8 mouse cellular contexts compared by ENCODE assay signal in the genomic region with DNA sequence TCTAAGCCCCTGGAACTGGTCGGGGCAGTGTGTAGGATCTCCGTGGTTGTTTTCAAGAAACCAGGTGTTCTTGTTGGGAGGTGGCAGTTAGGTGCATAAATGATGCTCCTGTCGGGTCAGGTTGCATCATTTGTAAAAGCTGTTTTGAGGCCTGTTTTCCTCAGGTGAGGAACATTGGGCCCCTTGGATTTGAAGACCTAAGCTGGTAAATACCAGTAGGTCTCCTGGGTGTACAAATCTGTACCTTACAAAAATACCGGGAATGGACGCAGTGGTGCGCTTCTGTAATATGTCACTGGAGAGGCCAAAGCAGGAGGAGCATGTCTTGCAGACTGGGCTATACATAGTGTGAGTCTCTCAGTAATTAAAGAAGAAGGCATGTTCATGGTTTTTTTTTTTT. TPM values are rescaled to one million over a fixed set of nuclear protein-coding genes. Genes with fewer than 3 reads are reported as not detected.
DNase-seq lines count a peak whose midpoint lies in the region; ATAC-seq and TF ChIP-seq lines count a peak whose summit lies in the region.

No protein-coding gene starts in this region.

- peak overlapping the region; percentile 95 for H3K9ac ChIP-seq in heart, embryonic 14.5 days (ENCODE audit: low read length)
- H3K9ac ChIP-seq in ES-Bruce4 (ENCODE audit: low read depth, poor library complexity, severe bottlenecking): peak overlapping the region; percentile 72
- H3K9ac ChIP-seq in forebrain, embryonic 15.5 days (replicated peaks): peak overlapping the region; percentile 90
- H3K9ac ChIP-seq in liver, postnatal 0 days (replicated peaks): peak overlapping the region; percentile 98

- H3K27ac ChIP-seq in heart, embryonic 14.5 days (replicated peaks in 1 of 2; ENCODE audit: control insufficient read depth in 1 of 2, insufficient read depth in 1 of 2, low read depth in 2 of 2, low read length in 2 of 2): peak overlapping the region; percentile 23 to 91; a peak in 2 of 4 replicates
- no peak overlapping the region for H3K27ac ChIP-seq in ES-Bruce4 (ENCODE audit: insufficient read depth, low read length)
- H3K27ac ChIP-seq in forebrain, embryonic 15.5 days (replicated peaks): no peak overlapping the region
- H3K27ac ChIP-seq in liver, postnatal 0 days (ENCODE audit: low read depth): peak overlapping the region; percentile 99

- H3K4me2 ChIP-seq in heart, embryonic 14.5 days (ENCODE audit: low read length): peak overlapping the region; percentile 84
- H3K4me2 ChIP-seq in forebrain, embryonic 15.5 days (replicated peaks): peak overlapping the region; percentile 77
- peak overlapping the region; percentile 86 for H3K4me2 ChIP-seq in liver, postnatal 0 days (ENCODE audit: low read depth, low read length)

- H3K27me3 ChIP-seq in heart, embryonic 14.5 days (ENCODE audit: control insufficient read depth, insufficient read depth, low read length): no peaks in the 10 kb centered on the region
- no peaks in the 10 kb centered on the region for H3K27me3 ChIP-seq in ES-Bruce4 (ENCODE audit: control insufficient read depth, insufficient read depth, low read length, poor library complexity, severe bottlenecking)
- no peaks in the 10 kb centered on the region for H3K27me3 ChIP-seq in forebrain, embryonic 15.5 days
- H3K27me3 ChIP-seq in liver, postnatal 0 days (ENCODE audit: insufficient read depth, low read length): no peaks in the 10 kb centered on the region

- no peak for DNase-seq in heart, adult 18-20 months
- no peak for DNase-seq in liver, postnatal 0 days
- no peak for DNase-seq in frontal cortex, postnatal 36 days (ENCODE audit: low spot score in 2 of 2)
- no peak for DNase-seq in ovary, postnatal 10 days (ENCODE audit: low spot score)

- peaks cover 7 to 18% of the 10 kb centered on the region in 2 experiments; a peak in 3 of 4 replicates for H3K4me1 ChIP-seq in heart, embryonic 14.5 days (ENCODE audit: control insufficient read depth in 2 of 2, insufficient read depth in 2 of 2, low read length in 2 of 2)
- no peaks in the 10 kb centered on the region for H3K4me1 ChIP-seq in ES-Bruce4 (ENCODE audit: control insufficient read depth, insufficient read depth, low read length)
- H3K4me1 ChIP-seq in forebrain, embryonic 15.5 days: peaks cover 16% of the 10 kb centered on the region
- H3K4me1 ChIP-seq in liver, postnatal 0 days (ENCODE audit: insufficient read depth): peaks cover 26% of the 10 kb centered on the region

- no peak for ATAC-seq in heart, embryonic 14.5 days (ENCODE audit: insufficient number of reproducible peaks, insufficient read depth, low FRiP score, low read depth)
- no peak for ATAC-seq in forebrain, embryonic 15.5 days (replicated peaks)
- ATAC-seq in liver, postnatal 0 days: no peak
- no peak for ATAC-seq in monocyte, adult 5-6 weeks (replicated peaks; ENCODE audit: insufficient number of reproducible peaks, low FRiP score, low TSS enrichment, poor library complexity, severe bottlenecking)

- no peak for TF ChIP-seq EP300 in ES-Bruce4 (IDR thresholded peaks at IDR 0.05; ENCODE audit: insufficient read depth, low read depth, low read length)
- peak; percentile 4; the same call in 1 of the 2 replicates for TF ChIP-seq EP300 in liver, postnatal 0 days (IDR thresholded peaks at IDR 0.05; ENCODE audit: low read depth)

- H3K9me3 ChIP-seq in heart, embryonic 14.5 days (ENCODE audit: control insufficient read depth, low read length): no peaks in the 10 kb centered on the region
- 0 out of 2 replicates have a peak, but pooled peaks cover 3% of the 10 kb centered on the region for H3K9me3 ChIP-seq in ES-Bruce4 (replicated peaks; ENCODE audit: control insufficient read depth, insufficient read depth, low read length, poor library complexity, severe bottlenecking)
- no peaks in the 10 kb centered on the region for H3K9me3 ChIP-seq in forebrain, embryonic 15.5 days
- no peaks in the 10 kb centered on the region for H3K9me3 ChIP-seq in liver, postnatal 0 days (ENCODE audit: low read length)

- 26% methylated on average over 6 of the region's 6 CpGs for WGBS in heart, embryonic 14.5 days
- WGBS in forebrain, embryonic 15.5 days: 37% methylated on average over 6 of the region's 6 CpGs
- 27% methylated on average over 6 of the region's 6 CpGs for WGBS in liver, postnatal 0 days (ENCODE audit: insufficient replicate concordance)

- TF ChIP-seq POLR2A in ES-Bruce4 (IDR thresholded peaks at IDR 0.05; ENCODE audit: insufficient read depth, low read length): no peak

- peaks cover 37% of the 10 kb centered on the region for H3K36me3 ChIP-seq in heart, embryonic 14.5 days (ENCODE audit: control insufficient read depth, insufficient read depth, low read length)
- H3K36me3 ChIP-seq in ES-Bruce4 (ENCODE audit: control insufficient read depth, insufficient read depth, low read length, poor library complexity, severe bottlenecking): peaks cover 33% of the 10 kb centered on the region
- H3K36me3 ChIP-seq in forebrain, embryonic 15.5 days: peaks cover 34% of the 10 kb centered on the region
- H3K36me3 ChIP-seq in liver, postnatal 0 days (replicated peaks; ENCODE audit: insufficient read depth, low read length): peaks cover 37% of the 10 kb centered on the region

- peak overlapping the region; percentile 78 to 90 for H3K4me3 ChIP-seq in heart, embryonic 14.5 days (ENCODE audit: control insufficient read depth in 1 of 2, insufficient read depth in 1 of 2, low read depth in 1 of 2, low read length in 2 of 2)
- peak overlapping the region; percentile 79 for H3K4me3 ChIP-seq in ES-Bruce4 (ENCODE audit: low read depth, low read length)
- peak overlapping the region; percentile 84 for H3K4me3 ChIP-seq in forebrain, embryonic 15.5 days
- peak overlapping the region; percentile 91 for H3K4me3 ChIP-seq in liver, postnatal 0 days (ENCODE audit: low read depth, low read length)

- no peak for TF ChIP-seq CTCF in ES-Bruce4 (IDR thresholded peaks at IDR 0.05; ENCODE audit: low read depth, low read length)
- TF ChIP-seq CTCF in liver, postnatal 0 days (IDR thresholded peaks at IDR 0.05; ENCODE audit: low read depth): no peak

RNA-seq across cellular contexts. Expression of a gene that starts 1.5 kb away (rescaled TPM):
- polyA plus RNA-seq in heart, embryonic 14.5 days (2014; fragmentation: Nextera tagmentation; extraction: Ambion mirVana): 99.7 and 105 TPM in 2 replicates
- 100 to 1,000 TPM; 204 to 275 TPM for total RNA-seq in heart, adult 18-20 months (2021)
- 9.4 and 11.5 TPM in 2 replicates for polyA plus RNA-seq in ES-Bruce4 (2011; ENCODE audit: insufficient read depth, insufficient read length, low read depth, missing spikeins)
- polyA plus RNA-seq in forebrain, embryonic 15.5 days (2015; fragmentation: Nextera tagmentation; extraction: Ambion mirVana): 62.5 and 66.5 TPM in 2 replicates
- 250 and 269 TPM in 2 replicates for polyA plus RNA-seq in liver, postnatal 0 days (2015; fragmentation: Nextera tagmentation; extraction: Ambion mirVana)
- 155 to 165 TPM (median 163 TPM) in 3 replicates for total RNA-seq in monocyte, adult 5-6 weeks (2017)

RNA-seq across cellular contexts. Expression of a gene that starts 46.4 kb away (rescaled TPM):
- polyA plus RNA-seq in heart, embryonic 14.5 days (2014; fragmentation: Nextera tagmentation; extraction: Ambion mirVana): 0.19 and 0.35 TPM in 2 replicates
- 1 to 10 TPM; 4.0 to 8.8 TPM for total RNA-seq in heart, adult 18-20 months (2021)
- polyA plus RNA-seq in ES-Bruce4 (2011; ENCODE audit: insufficient read depth, insufficient read length, low read depth, missing spikeins): 0.82 and 2.1 TPM in 2 replicates
- polyA plus RNA-seq in forebrain, embryonic 15.5 days (2015; fragmentation: Nextera tagmentation; extraction: Ambion mirVana): 0.22 and 0.50 TPM in 2 replicates
- polyA plus RNA-seq in liver, postnatal 0 days (2015; fragmentation: Nextera tagmentation; extraction: Ambion mirVana): 0.82 and 1.3 TPM in 2 replicates
- total RNA-seq in monocyte, adult 5-6 weeks (2017): 77.4 to 130 TPM (median 92.6 TPM) in 3 replicates

RNA-seq across cellular contexts. Expression of a gene that starts 58.8 kb away (rescaled TPM):
- polyA plus RNA-seq in heart, embryonic 14.5 days (2014; fragmentation: Nextera tagmentation; extraction: Ambion mirVana): not detected in 2 replicates
- total RNA-seq in heart, adult 18-20 months (2021): under 1 TPM; 0.12 to 0.41 TPM
- 0.20 TPM in 1 of 2 replicates, not detected in the other for polyA plus RNA-seq in ES-Bruce4 (2011; ENCODE audit: insufficient read depth, insufficient read length, low read depth, missing spikeins)
- not detected in 2 replicates for polyA plus RNA-seq in forebrain, embryonic 15.5 days (2015; fragmentation: Nextera tagmentation; extraction: Ambion mirVana)
- polyA plus RNA-seq in liver, postnatal 0 days (2015; fragmentation: Nextera tagmentation; extraction: Ambion mirVana): 0.99 and 1.4 TPM in 2 replicates
- total RNA-seq in monocyte, adult 5-6 weeks (2017): 0.49 to 1.2 TPM in 2 of 3 replicates, not detected in the other

Comparison
In these comparisons a context has a peak if more than half of its experiments do, and no peak if none do; other contexts are left out.
1. H3K27ac ChIP-seq: peak in heart, embryonic 14.5 days (2 of 2) and liver, postnatal 0 days (single experiment); none in ES-Bruce4 (single experiment) and forebrain, embryonic 15.5 days (single experiment).
2. Peak in every context shown above with its lines, with median percentiles within 50 percentile points of each other: H3K4me2 ChIP-seq, H3K4me3 ChIP-seq and H3K9ac ChIP-seq.